Mouse (Mus musculus) neutrophil, adult 83 days (primary cell): Measurements from ENCODE around the gene Prpf6. TPM values are rescaled to one million over a fixed set of nuclear protein-coding genes. Genes with fewer than 3 reads are reported as not detected.

ENCODE experiments used
- total RNA-seq, 2 experiments: library from RNA; stranded (reverse); gene quantifications; one replicate each; pipeline ENCODE4 v1.2.4; 2023

Prpf6 gene
- total RNA-seq, result 10 to 100 TPM; 35.1 to 37.0 TPM

DNA sequence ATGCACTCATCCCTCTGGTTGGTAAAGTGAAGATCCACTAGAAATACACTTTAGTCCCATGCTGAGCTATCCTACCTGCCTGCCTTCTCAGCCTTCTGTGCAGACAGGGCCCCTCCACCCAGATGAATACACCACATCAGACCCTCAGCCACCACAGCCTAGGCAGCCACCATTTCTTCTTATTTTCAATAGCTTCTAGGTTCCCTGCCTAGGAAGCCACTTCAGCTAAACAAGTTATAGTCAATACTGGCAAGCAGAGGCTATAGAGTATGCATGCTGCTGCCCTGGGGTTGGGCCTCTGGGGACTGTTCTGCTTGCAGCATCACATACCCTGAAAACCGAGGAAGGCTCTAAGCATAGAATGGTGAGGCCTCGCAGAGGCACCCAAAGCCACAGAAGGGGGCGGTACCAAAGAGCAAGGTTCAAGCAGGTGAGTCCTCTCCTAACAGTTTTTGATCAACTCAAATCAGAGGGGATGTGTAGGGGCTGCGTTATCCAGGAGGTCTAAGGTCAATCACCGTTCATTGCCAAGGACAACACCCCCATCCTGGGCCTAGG is at the start of gene Prpf6:
Prpf6 (plus strand) TSS at position 341 of the 558 bp plus-strand sequence.

DNA sequence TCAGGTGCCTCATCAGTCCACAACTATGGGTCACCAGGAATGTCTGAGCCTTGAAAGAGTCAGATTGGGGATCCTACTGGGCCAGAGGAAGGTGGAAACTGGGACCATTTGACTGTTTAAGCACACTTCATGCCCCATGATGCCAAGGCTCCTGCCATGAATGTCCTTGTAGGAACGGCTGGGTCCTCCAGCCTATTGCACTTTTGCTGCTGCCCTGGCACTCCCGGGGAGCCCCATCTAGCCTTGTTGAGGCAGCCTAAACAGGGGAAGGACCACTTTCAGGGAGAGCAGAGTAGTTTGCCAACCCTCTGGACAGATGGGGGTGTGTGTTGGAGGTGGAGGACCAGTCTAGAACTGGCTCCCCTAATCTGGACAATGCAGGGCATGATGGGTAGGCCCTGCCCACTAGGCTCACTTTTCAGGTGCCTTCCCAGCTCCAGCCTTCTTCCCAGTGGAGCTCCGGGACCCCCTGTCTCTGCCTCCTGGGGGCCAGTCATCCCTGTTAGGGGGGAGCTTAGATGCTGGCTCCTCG is 7.2 kb upstream of the Prpf6 start, which contains the start of gene Uckl1:
Uckl1 (minus strand) TSS at position 482 of the 532 bp plus-strand sequence.

DNA sequence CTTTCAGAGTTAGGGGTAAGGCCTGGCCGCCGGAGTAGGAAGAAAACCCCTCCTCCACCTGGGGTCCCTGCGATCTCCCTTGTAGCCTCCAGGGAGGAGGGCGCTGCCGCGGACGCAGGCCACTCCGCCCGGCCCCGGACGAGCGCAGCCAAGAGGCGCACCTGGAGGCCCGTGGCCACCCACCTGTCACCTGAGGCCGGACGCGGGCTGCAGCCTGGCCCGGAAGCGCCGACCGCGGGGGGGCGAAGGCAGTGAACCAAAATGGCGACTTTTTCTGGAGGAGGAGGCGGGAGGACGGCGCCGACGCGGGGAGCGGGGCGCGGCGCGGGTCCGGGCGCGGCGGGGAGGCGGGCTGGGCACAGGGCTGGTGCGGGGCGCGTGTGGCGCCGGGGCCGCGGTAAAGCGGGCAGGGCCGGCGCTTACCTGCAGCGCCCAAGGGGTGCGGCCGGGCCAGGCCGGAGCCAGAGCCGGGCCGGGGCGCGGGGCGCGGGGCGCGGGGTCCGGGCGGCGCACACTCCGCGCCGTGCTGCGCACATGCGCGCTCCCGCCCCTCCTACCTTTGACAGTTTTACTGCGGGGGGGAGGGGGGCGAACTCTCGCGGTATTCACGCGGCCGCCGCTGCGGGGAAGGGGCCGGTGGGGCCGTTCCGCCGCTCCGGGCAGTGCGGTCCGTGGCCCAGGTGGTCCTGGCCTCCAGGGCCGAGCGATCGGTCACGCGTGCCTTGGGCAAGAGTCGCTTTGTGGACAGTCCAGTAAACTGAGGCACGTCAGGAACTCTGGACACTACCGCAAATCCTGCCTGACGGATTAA is 768 bp downstream of the Prpf6 start, which contains the start of gene Zfp512b:
Zfp512b (minus strand) TSS at position 573 of the 811 bp plus-strand sequence.

DNA sequence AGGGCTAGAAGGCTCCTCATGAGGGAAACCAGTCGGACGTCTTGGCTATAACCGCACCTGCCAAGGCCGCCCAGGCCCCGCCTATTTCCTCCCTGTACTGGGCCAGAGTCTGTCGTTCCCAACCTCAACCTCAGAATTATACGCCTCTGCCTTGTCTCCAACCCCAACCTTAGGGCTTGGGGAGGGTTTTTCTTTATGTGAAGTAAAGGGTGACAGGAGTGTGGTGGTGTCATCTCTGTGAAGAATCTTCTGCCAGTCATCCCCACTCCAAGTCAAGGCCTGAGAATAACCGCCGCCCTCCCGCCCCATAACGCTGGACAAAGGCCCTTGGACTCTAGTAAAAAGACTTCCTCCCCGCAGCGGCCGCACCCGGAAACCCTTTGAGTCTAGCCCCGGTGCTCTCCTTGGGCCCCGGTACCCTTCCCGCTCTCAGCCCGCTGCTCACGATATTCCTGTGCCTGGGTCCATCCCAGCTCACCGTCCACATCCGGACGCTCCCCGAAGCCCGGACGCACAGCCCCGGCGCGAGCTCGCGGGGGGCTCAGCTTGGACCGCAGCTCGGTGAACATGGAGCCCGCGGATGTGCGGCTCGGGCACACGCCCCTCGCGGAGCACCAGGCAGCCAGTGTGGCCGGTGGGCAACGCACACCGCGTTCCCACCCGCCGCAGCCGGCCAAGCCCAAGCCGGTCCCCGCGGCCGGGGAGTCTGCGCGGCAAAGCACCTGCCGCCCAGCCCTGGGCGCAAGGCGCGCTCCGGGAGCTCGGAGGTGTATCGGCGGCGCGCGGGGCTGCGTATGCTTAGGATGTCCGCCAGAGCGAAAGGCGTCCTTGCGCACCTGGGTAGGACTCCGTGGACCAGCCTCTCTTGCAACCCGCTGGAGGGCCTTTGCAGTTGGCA is 7.0 kb downstream of the Prpf6 start, which contains the start of gene Samd10:
Samd10 (minus strand) TSS at position 759 of the 898 bp plus-strand sequence.

DNA sequence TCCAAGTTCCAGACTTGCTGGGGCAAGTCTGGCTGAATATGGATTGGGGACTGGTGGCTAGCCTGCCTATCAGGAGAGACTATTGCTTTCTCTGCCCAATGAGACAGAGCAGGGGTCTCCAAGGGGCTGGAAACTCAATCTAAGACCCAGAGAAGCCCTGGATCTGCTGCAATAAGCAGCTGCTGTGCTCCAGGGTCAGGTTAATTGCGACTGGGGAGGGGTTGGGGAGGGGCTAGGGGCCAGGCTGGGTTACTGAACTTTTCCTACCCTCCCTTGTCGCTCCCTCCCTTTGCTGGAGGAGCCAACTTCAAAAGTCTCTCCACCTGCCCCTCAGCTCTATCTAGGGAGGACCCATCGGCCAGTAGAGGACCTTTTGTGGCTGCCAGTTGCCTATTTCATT is 65.1 kb downstream of the Prpf6 start, which contains the start of gene Gm29797:
Gm29797 (plus strand) TSS at position 301 of the 400 bp plus-strand sequence.

DNA sequence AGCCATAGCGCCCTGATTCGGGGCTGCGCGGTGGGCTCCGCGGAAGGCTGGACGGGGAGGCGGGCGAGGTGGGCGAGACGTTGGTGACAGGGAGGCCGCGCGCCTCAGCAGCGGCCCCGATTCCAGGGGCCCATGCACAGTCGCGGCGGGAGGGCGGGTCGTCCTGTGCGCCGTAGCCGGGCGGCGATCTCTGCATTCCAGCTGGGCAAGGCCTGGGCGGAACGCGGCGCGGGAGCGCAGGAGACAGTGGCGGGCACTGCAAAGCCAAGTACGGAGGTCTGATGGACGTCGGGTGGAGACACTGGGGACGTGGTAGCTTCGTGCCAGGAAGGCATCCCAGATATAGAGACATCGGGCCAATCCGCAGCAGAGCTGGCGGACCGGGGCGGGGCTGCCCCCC is 79.7 kb downstream of the Prpf6 start, which contains the start of gene Sox18:
Sox18 (minus strand) TSS at position 315 of the 400 bp plus-strand sequence.

DNA sequence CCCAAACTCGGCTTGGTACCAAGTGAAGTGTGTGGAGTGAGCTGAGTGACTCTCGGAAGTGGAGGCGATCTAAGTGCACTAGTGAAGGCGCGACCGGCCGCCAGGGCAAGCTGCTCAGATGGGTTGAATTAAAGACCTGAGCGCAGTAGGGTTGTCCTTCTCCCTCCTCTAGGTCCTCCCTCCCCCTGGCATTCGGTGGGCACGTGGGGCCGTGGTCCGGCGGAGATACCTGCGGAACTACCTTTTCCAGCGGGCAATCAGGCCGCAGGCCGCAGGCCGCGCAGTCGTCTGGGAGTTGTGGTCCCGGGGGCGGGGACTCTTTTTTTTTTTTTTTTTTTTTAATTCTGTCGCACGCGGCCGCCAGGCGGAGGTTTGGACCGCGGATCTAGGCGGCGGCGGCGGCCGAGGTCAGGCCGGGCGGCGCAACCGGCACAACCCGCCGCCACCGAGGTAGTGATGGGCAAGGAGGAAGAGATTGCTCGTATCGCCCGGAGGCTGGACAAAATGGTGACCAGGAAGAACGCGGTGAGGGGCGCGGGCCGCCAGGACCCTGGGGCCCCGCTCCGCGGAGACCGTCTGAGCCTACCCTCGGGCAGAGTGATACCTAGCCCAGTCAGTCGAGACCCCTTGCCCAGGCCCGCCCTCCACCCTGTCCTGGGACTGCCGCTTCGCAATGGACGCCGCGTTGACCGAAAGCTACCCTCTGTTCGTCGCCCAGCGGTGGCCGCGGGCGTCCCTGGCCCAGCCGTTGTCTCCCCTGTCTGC is 88.5 kb downstream of the Prpf6 start, which contains the start of gene Tcea2:
Tcea2 (plus strand) TSS at position 360 of the 765 bp plus-strand sequence.

DNA sequence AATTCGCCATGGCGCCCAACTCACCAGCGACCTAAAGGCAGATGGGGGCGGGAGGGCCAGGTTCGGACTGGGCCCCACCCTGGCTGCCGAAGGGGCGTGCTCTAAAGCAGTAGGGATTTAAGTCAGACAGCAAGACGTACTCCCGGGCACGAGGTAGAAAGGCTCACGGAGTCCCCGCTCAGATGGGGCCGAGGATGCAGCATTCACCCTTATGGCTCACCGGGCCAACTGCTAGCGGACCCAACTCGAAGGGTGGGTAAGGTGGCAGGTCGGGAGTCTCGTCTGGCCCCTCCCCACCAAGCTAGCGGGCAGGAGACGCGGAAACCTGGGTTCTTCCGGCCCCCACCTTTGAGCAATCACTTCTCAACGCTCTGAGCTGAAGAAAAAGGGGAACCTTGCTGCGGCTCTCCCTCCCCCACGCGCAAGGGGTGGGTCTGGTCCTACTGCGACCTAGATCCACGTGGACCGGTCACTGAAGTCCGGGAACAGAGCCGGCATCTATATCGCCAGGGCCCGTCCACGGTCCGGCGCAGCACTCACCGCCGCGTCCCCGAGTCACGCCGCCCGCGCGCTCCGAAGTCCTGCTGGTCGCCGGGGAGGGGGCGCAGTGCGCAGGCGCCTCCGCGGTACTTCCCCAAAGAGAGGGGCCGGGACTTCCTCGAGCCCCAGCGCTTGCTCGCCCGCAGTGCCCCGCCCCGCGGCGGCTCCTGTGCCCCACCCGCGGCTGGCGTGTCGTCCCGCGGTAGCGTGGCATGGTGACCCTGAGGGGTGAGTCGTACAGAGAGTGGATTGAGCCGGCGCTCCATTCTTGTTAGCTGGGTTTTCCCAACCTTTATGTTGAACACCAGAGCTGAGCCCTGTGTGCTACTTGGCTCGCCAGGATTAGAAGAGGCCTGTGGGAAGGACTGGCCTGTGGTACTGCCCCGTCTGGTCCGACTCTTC is 101.9 kb downstream of the Prpf6 start, which contains the start of gene Rgs19:
Rgs19 (minus strand) TSS at position 639 of the 942 bp plus-strand sequence.

DNA sequence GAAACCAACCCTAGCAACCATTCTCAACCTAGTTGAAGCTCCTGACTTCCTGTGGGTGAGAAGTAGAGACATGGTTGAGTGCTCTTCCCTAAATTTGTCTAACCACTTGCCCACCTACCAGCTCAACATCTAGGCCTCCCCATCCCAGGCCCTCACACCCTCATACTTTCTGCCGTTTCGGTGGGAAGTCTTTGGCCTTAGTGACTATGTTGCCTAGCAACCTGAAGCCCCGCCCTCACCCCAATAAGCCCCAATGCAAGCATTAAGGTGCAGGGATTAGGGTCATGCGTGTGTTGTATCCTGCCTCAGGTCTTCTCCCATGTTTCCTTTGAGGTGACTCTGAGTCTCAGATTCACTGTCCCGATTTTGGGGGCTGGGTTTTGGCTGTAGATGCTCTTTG is 106.6 kb downstream of the Prpf6 start, which contains the start of gene Lkaaear1:
Lkaaear1 (minus strand) TSS at position 202 of the 400 bp plus-strand sequence.

Other genes starting within 250 kb of the Prpf6 start
- 10 to 100 TPM; 24.2 to 26.4 TPM for gene Zgpat, start 226.9 kb upstream of the Prpf6 start, total RNA-seq
- 10 to 100 TPM; 31.6 to 33.2 TPM for gene Arfrp1, start 226.5 kb upstream of the Prpf6 start, total RNA-seq
- gene Lime1, start 211.8 kb upstream of the Prpf6 start, total RNA-seq, result 10 to 100 TPM; 24.7 to 25.8 TPM
- gene Zbtb46, start 132.4 kb upstream of the Prpf6 start, total RNA-seq, result 1 to 10 TPM; 1.6 to 2.0 TPM
- not detected for gene Abhd16b, start 98.7 kb upstream of the Prpf6 start, total RNA-seq
- 10 to 100 TPM; 57.1 to 59.7 TPM for gene Tpd52l2, start 94.7 kb upstream of the Prpf6 start, total RNA-seq
- 100 to 1,000 TPM; 109 to 117 TPM for gene Dnajc5, start 71.4 kb upstream of the Prpf6 start, total RNA-seq
- gene Uckl1, start 7.0 kb upstream of the Prpf6 start, total RNA-seq, result 100 to 1,000 TPM in 1 of 2 experiments, 10 to 100 TPM in 1; 97.4 to 125 TPM
- 10 to 100 TPM; 10.1 to 15.1 TPM for gene Zfp512b, start 935 bp downstream of the Prpf6 start, total RNA-seq
- 10 to 100 TPM in 1 of 2 experiments, 1 to 10 TPM in 1; 8.4 to 10.1 TPM for gene Samd10, start 7.3 kb downstream of the Prpf6 start, total RNA-seq
- gene Gm29797, start 65.2 kb downstream of the Prpf6 start, total RNA-seq, result not detected
- gene Sox18, start 79.8 kb downstream of the Prpf6 start, total RNA-seq, result under 1 TPM in 1 of 2 experiments, not detected in 1; 0.42 TPM
- 10 to 100 TPM in 1 of 2 experiments, 1 to 10 TPM in 1; 7.9 to 12.8 TPM for gene Tcea2, start 88.4 kb downstream of the Prpf6 start, total RNA-seq
- gene Rgs19, start 102.1 kb downstream of the Prpf6 start, total RNA-seq, result 100 to 1,000 TPM; 273 to 360 TPM
- not detected for gene Lkaaear1, start 106.6 kb downstream of the Prpf6 start, total RNA-seq
- gene Oprl1, start 123.1 kb downstream of the Prpf6 start, total RNA-seq, result under 1 TPM; 0.18 to 0.35 TPM
- not detected for gene Myt1, start 171.5 kb downstream of the Prpf6 start, total RNA-seq
- gene Pcmtd2, start 246.0 kb downstream of the Prpf6 start, total RNA-seq, result 10 to 100 TPM; 23.3 to 26.9 TPM